Mouse (Mus musculus): ENCODE data around the gene Kyat3. TPM values are rescaled to one million over a fixed set of nuclear protein-coding genes. Genes with fewer than 3 reads are reported as not detected.
"Not testable (repeated sequence)": the region's sequence is repeated elsewhere in the genome, so short reads cannot be mapped to it uniquely, and the experiment has no call there.

Kyat3 gene
- 19.1 and 22.0 TPM in 2 replicates for polyA plus RNA-seq (2016; fragmentation: Nextera tagmentation; extraction: Ambion mirVana)

- H3K36me3 ChIP-seq, result no peaks in the 10 kb centered on the region
- peak; percentile 100 for ATAC-seq (ENCODE audit: insufficient number of reproducible peaks, insufficient read depth, low FRiP score, low TSS enrichment)
- peak within 1 kb of the TSS; percentile 54 for H3K4me3 ChIP-seq
- H3K27me3 ChIP-seq, result peaks cover 4% of the 10 kb centered on the region; the same call in 1 of the 2 replicates
- peaks cover 11% of the 10 kb centered on the region for H3K4me1 ChIP-seq
- peak within 1 kb of the TSS; percentile 42 for H3K9ac ChIP-seq
- H3K27ac ChIP-seq, result peak within 1 kb of the TSS; percentile 52
- H3K4me2 ChIP-seq (replicated peaks), result peak within 1 kb of the TSS; percentile 77
- under 1% methylated on average over 48 of the region's 48 CpGs for WGBS
- H3K9me3 ChIP-seq, result no peaks in the 10 kb centered on the region
These were observed at the start of gene Kyat3 for GRCm38 (mm10) chr3:142700442-142701322. Gene Kyat3, plus strand, starts transcription at chr3:142701051.

- WGBS, result 94% methylated on average over 8 of the region's 8 CpGs
- Histone ChIP-seq H3K4me3 (no peak overlapping the region), H3K4me1 (no peaks in the 10 kb centered on the region), H3K4me2 (replicated peaks) (no peak overlapping the region), H3K36me3 (no peaks in the 10 kb centered on the region), H3K27me3 (no peaks in the 10 kb centered on the region), H3K27ac (no peak overlapping the region), H3K9ac (no peak overlapping the region), H3K9me3 (0 out of 2 replicates have a peak, but pooled peaks cover 5% of the 10 kb centered on the region)
- peak; percentile 69; the same call in 1 of the 2 replicates for ATAC-seq (ENCODE audit: insufficient number of reproducible peaks, insufficient read depth, low FRiP score, low TSS enrichment)
These were observed 36.1 kb upstream of the Kyat3 start for GRCm38 (mm10) chr3:142664723-142665122.

GRCm38 (mm10) chr3:142674607-142675006, 26.2 kb upstream of the Kyat3 start:
- H3K27ac ChIP-seq, result no peak overlapping the region
- H3K4me1 ChIP-seq, result no peaks in the 10 kb centered on the region
- no peak overlapping the region for H3K4me3 ChIP-seq
- ATAC-seq (ENCODE audit: insufficient number of reproducible peaks, insufficient read depth, low FRiP score, low TSS enrichment), result no peak
- no peaks in the 10 kb centered on the region for H3K36me3 ChIP-seq
- 64% methylated on average over 1 of the region's 1 CpGs for WGBS
- no peaks in the 10 kb centered on the region for H3K27me3 ChIP-seq
- H3K4me2 ChIP-seq (replicated peaks), result no peak overlapping the region
- H3K9me3 ChIP-seq, result no peaks in the 10 kb centered on the region
- H3K9ac ChIP-seq, result no peak overlapping the region

- H3K4me3 ChIP-seq, result no peak overlapping the region
- no peak overlapping the region for H3K9ac ChIP-seq
These were observed 12.9 kb upstream of the Kyat3 start for GRCm38 (mm10) chr3:142687939-142688338.

GRCm38 (mm10) chr3:142688353-142688752, 12.5 kb upstream of the Kyat3 start:
- no peaks in the 10 kb centered on the region for H3K27me3 ChIP-seq
- WGBS, result 43% methylated on average over 13 of the region's 13 CpGs
- H3K4me3 ChIP-seq, result no peak overlapping the region
- peak overlapping the region; percentile 29 for H3K4me2 ChIP-seq (replicated peaks)
- no peak overlapping the region for H3K27ac ChIP-seq
- no peak overlapping the region for H3K9ac ChIP-seq
- H3K36me3 ChIP-seq, result no peaks in the 10 kb centered on the region
- no peaks in the 10 kb centered on the region for H3K4me1 ChIP-seq
- ATAC-seq (ENCODE audit: insufficient number of reproducible peaks, insufficient read depth, low FRiP score, low TSS enrichment), result no peak
- peaks cover 8% of the 10 kb centered on the region for H3K9me3 ChIP-seq

More at GRCm38 (mm10) chr3:142687939-142688338, 12.9 kb upstream of the Kyat3 start:
- WGBS, result 58% methylated on average over 23 of the region's 23 CpGs
- Histone ChIP-seq H3K9me3 (peaks cover 8% of the 10 kb centered on the region), H3K4me1 (no peaks in the 10 kb centered on the region), H3K27ac (no peak overlapping the region), H3K4me2 (replicated peaks) (peak overlapping the region; percentile 29), H3K27me3 (no peaks in the 10 kb centered on the region), H3K36me3 (no peaks in the 10 kb centered on the region)
- ATAC-seq (ENCODE audit: insufficient number of reproducible peaks, insufficient read depth, low FRiP score, low TSS enrichment), result no peak

- H3K9me3 ChIP-seq, result no peaks in the 10 kb centered on the region
- H3K4me3 ChIP-seq, result no peak overlapping the region
- no peak overlapping the region for H3K4me2 ChIP-seq (replicated peaks)
- ATAC-seq (ENCODE audit: insufficient number of reproducible peaks, insufficient read depth, low FRiP score, low TSS enrichment), result no peak
- peaks cover 7% of the 10 kb centered on the region; the same call in 1 of the 2 replicates for H3K4me1 ChIP-seq
- no peak overlapping the region for H3K9ac ChIP-seq
- no peak overlapping the region for H3K27ac ChIP-seq
- no peaks in the 10 kb centered on the region for H3K36me3 ChIP-seq
- WGBS, result 72% methylated on average over 2 of the region's 2 CpGs
- peaks cover 4% of the 10 kb centered on the region; the same call in 1 of the 2 replicates for H3K27me3 ChIP-seq
These were observed 4.3 kb upstream of the Kyat3 start for GRCm38 (mm10) chr3:142696517-142696916.

GRCm38 (mm10) chr3:142701407-142701989, 647 bp downstream of the Kyat3 start:
- Histone ChIP-seq H3K4me1 (peaks cover 11% of the 10 kb centered on the region), H3K27me3 (peaks cover 4% of the 10 kb centered on the region; the same call in 1 of the 2 replicates), H3K9ac (peak overlapping the region; percentile 42; the same call in 1 of the 2 replicates), H3K4me3 (peak overlapping the region; percentile 54), H3K27ac (no peak overlapping the region), H3K36me3 (no peaks in the 10 kb centered on the region), H3K4me2 (replicated peaks) (peak overlapping the region; percentile 77), H3K9me3 (no peaks in the 10 kb centered on the region)
- no peak for ATAC-seq (ENCODE audit: insufficient number of reproducible peaks, insufficient read depth, low FRiP score, low TSS enrichment)
- 25% methylated on average over 15 of the region's 15 CpGs for WGBS

- Histone ChIP-seq H3K36me3 (no peaks in the 10 kb centered on the region), H3K27me3 (no peaks in the 10 kb centered on the region), H3K4me1 (peaks cover 1% of the 10 kb centered on the region; the same call in 1 of the 2 replicates), H3K4me2 (replicated peaks) (no peak overlapping the region), H3K9me3 (no peaks in the 10 kb centered on the region), H3K27ac (no peak overlapping the region), H3K4me3 (no peak overlapping the region), H3K9ac (no peak overlapping the region)
- ATAC-seq (ENCODE audit: insufficient number of reproducible peaks, insufficient read depth, low FRiP score, low TSS enrichment), result no peak
- WGBS, result 90% methylated on average over 17 of the region's 17 CpGs
These were observed 6.0 kb downstream of the Kyat3 start for GRCm38 (mm10) chr3:142706581-142707444.

- not testable (repeated sequence) for ATAC-seq (ENCODE audit: insufficient number of reproducible peaks, insufficient read depth, low FRiP score, low TSS enrichment); H3K4me2 ChIP-seq (replicated peaks); H3K9me3 ChIP-seq; H3K27ac ChIP-seq; H3K4me3 ChIP-seq; H3K27me3 ChIP-seq; H3K9ac ChIP-seq; H3K36me3 ChIP-seq; H3K4me1 ChIP-seq
- WGBS, result 82% methylated on average over 13 of the region's 13 CpGs
These were observed 7.5 kb downstream of the Kyat3 start for GRCm38 (mm10) chr3:142708181-142708848.

GRCm38 (mm10) chr3:142708849-142709419, 8.1 kb downstream of the Kyat3 start:
- H3K4me2 ChIP-seq (replicated peaks), result no peak overlapping the region
- ATAC-seq (ENCODE audit: insufficient number of reproducible peaks, insufficient read depth, low FRiP score, low TSS enrichment), result no peak
- 44% methylated on average over 13 of the region's 13 CpGs for WGBS

More at GRCm38 (mm10) chr3:142708849-142709419, 8.1 kb downstream of the Kyat3 start:
- Histone ChIP-seq H3K27ac (no peak overlapping the region), H3K9ac (no peak overlapping the region), H3K27me3 (no peaks in the 10 kb centered on the region), H3K4me1 (no peaks in the 10 kb centered on the region), H3K36me3 (no peaks in the 10 kb centered on the region; the same call in 1 of the 2 replicates), H3K4me3 (no peak overlapping the region), H3K9me3 (no peaks in the 10 kb centered on the region)

All from embryonic facial prominence, embryonic 12.5 days (tissue).